Mouse (Mus musculus): ENCODE measurements at regions not wholly inside any gene's neighbourhood (a gene's known extent, or its start where the extent isn't known, plus 50 kb on each side); places are given as distances from the start of the nearest gene placed in this dataset.

DNA sequence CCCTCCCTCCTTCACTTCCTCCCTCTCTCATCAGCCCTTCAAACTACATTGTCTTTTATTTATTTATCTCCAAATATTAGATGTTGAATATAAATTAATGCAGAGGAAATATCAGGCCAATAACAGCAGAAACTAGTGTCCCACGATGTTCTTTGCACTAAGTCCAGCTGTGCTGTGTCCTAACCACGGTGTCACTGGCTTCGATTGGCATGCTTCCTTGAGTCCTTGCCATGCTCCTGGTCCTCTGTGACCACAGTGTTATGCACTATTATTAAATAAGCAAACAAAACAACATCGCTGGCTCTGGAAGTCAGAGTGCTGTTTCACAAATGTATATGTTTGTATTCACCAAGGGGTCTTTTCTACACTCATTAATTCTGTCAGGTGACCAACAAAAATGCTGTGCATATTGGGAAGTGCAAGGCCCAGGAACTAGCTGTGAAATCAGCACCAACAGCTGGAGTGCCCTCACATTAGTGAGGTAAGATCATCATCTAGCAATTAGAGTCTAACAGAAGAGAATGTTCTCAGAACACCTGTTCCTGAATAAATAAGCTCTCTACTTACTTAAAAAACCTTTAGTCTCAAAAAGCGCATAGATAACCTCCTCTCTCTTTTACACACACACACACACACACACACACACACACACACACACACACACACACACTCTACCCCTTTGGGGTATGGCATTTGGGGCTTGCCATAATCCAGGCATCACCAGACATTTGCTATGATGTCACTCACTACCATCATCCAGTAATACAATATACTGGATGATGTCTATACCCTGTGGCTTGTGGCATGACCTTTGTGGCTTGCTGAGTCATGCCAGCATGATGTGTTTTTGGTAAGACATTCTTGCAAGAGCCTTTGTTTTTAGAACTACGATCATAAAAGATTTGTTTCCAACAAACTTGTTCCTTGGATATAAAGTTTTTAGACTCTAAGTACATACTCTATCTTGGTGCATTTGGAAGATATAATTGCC is 81.9 kb upstream of the Rgs2 start:
- CTCF ChIA-PET: no interaction called here

DNA sequence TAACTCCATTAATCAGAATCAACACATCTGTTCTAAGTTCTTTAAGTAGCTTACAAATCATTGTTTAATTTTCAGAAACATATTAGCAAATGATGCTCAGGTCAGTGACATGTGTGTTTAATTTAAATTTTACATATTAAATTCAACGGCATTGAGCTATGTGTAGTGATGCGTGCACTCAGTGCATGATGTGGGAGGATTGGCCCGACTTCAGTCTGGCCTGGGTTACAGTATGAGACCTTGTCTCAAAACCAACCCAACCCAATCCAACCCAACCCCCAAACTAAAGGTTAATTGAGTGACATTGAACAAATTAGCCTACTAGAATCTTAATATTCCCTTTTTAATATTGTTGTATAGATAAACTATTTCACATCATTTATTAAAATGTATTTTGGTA is 75.0 kb upstream of the Rgs2 start:
- CTCF ChIA-PET: no interaction called here

DNA sequence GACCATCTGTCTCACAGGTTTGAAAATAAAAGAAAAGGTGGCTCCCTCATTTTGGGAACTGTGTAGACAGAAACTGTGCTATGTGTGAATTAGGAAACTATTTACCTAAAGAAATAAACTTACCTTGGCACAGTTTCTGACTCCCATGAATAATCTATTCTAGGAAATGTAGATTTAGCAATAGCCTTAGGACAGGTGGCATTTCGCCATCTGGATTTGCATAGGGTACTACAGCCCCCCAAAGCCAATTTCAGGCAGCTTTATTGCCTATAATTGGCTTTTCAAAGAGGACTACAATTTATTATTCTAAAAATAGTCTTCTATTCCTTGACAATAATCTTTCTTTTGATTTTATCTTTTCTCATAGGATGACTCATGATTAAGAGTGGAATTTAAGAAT is 74.5 kb upstream of the Rgs2 start:
- CTCF ChIA-PET: interaction anchor here (0.6 kb wide), 1 partner anchor 48 kb away, joined by 3 read pairs; no protein-coding TSS in a partner anchor

DNA sequence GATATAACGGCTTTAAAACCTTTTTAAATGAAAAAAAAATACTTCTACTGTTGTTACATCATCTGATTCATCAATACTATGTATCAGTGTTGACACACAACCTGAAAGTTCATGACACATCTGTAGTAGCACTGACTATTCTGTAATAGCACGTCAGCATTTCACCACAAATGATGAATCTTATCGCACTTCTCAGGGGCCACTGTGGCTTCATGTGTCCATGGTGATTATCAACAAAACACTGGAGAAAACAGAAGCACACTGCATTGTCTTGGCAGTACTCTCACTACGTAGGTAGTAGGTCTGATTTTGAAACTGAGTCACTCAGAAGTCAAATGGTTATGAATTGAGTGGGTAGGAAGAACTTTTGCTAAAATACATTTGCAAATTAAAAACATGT is 72.0 kb upstream of the Rgs2 start:
- CTCF ChIA-PET: no interaction called here

DNA sequence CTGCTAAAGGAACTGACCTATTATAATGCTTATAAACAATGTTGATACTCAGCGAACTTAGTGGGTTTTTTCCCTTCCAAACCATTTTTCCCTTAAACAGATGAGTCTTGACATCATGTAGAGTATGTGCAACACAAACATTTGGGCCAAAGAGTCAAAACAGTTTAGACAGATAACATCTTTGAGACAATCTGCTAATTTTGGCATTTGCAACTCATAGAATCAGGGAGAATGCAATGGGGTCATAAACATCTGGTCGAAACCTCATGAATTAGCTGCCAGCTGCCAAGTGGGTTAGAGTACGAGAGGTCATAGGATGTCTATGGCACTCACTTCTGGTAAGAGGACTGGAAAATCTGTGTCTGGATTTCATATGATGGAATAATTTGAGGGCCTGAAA is 57.3 kb upstream of the Rgs2 start:
- CTCF ChIA-PET: no interaction called here

DNA sequence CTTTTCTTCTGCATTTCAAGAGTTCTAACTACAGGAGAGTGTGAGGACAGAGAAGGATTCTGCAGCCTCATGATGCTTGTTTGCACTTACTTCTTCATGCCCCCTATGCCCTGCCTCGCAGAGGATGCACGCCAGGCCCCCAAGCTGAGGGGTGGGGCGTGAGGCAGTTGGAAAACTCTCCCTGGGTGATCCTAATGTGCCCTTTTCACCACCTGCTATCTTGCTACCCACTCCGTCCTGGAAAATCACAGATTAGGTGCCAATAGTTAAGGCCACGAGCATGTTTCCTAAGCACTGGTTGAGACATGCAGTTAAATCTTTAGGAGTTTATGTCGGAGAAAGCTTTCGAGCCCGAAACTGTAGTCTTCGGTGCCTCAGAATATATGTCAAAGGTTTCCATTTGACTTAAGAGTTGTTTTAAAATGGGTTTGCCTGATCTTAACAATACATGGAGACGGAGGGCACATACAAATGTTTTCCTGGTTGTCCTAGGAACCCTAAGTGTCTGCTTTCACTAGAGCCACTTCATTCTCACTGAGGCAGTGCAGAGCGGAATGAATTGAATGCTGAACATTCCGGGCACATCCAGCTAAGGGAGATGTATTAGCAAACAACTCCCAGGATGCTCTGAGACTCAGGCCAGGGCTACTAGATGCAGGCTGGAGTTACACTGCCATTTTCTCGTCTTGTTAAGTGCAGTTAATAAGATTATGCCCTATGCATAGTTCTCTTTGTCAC is 51.7 kb upstream of the Rgs2 start:
- CTCF ChIA-PET: no interaction called here
